Mouse (Mus musculus) brown adipose tissue, adult 24 weeks (tissue): Measurements from ENCODE around the gene Rnase12. TPM values are rescaled to one million over a fixed set of nuclear protein-coding genes. Genes with fewer than 3 reads are reported as not detected.

ENCODE experiments used
- H3K27ac ChIP-seq: fragments of 200-500 bp; replicated peaks from 2 replicates; pipeline ENCODE4 v1.5.1; 2012; ENCODE audit warnings: low read depth, mild to moderate bottlenecking, low read length
- H3K4me1 ChIP-seq: fragments of 200-500 bp; 2 replicates; pipeline ENCODE4 v1.6.1; 2012; ENCODE audit warnings: low read length, mixed read lengths; ENCODE audit not compliant: control insufficient read depth, insufficient read depth, insufficient read length
- H3K4me3 ChIP-seq: fragments of 200-500 bp; 2 replicates; pipeline ENCODE4 v1.5.1; 2012; ENCODE audit warnings: low read depth, mild to moderate bottlenecking, low read length, moderate library complexity; ENCODE audit not compliant: insufficient read depth
- polyA plus RNA-seq: library from polyadenylated mRNA; stranded (reverse); fragments of >200 nt; gene quantifications from 2 replicates; pipeline ENCODE4 v1.2.4, GENCODE M21; 2012; ENCODE audit not compliant: missing spikeins, insufficient read depth, insufficient read length

Rnase12 gene
- polyA plus RNA-seq, 1 experiment = not detected

DNA sequence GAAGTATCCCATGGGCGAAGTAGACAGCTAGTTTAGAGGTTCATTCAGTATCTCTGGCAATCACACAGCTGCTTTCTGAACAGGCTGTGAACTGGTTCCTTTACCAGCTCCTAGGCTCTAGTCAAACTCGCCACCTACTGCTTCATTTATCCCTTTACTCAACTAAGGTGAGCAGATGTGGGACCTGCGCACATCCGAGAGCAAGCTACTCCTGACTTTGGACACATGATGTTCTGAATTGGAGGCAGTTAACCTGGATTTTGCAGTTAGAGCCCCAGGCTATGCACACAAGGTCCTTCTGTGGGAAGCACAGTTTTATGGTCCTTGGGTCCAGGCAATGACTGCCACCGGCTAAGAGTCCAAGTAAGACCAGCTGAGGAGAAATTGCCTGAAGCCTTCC is 3.3 kb upstream of the Rnase12 start:
- H3K4me3 ChIP-seq = no peak overlapping the region
- H3K27ac ChIP-seq = no peak overlapping the region
- H3K4me1 ChIP-seq = no peaks in the 10 kb centered on the region

DNA sequence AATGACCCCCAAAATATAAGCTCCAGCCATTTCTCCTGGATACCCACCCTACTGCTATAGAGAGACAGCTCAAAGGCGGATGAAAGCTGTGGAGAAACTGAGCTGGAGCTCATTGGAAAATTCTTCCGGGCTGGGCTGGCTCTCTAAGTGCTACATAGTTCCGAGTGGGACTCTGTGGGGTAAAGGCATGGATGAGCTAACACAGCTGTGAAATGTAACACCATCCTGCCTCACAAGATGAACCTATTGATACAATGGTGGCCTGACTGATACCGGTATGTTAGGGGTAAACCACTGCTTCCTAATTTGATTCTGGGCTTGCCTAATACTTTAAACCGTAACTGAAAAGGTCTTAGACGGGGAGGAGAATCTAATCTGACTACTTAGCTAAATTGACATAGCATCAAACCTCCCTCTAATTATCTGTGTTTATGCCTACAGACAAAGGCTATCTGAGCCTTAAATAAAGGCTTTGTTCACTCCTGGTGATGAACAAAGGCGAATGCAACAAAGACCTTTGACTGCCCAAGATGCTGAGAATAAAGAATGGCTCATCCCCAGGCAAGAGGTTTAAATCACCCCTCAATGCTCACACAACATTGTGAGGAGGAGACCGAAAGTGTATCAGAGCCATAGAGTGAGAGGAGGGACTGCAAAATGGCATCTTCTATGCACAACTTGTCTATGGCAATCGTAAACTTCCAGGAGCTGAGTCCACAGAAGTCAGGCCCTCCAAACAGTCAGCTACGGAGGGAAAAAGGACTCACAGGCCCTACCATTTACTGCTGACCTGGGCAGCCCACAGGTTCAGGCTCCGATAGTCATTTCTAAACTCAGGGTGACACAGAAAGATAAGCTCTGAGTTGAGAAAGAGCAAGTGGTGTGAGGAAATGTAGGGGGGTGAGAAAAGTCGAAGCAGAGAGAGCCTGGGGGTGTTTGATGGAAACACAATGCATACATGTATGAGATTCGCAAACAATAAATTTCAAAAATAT is 2.9 kb downstream of the Rnase12 start:
- Histone ChIP-seq H3K27ac (no peak overlapping the region), H3K4me3 (no peak overlapping the region), H3K4me1 (no peaks in the 10 kb centered on the region)

DNA sequence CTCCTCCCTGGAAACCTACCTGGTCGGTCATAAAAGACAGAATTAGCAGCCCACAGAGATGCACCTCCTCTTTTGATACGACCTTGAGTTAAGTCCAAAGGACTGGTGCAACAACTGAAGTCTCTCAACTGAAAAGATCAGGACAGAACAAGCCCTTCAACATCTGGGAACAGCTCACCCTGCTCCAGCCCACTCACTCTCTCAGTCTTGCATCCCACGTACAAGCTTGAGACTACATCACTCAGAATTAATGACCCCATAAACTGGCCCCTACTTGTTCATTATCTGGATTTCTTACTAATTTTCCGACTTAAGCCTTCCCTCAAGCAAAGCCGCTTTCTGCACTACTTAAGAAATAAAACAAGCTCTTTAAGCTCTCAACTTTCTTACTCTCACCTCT is 4.3 kb downstream of the Rnase12 start:
- no peaks in the 10 kb centered on the region for H3K4me1 ChIP-seq
- H3K27ac ChIP-seq = no peak overlapping the region
- H3K4me3 ChIP-seq = no peak overlapping the region

DNA sequence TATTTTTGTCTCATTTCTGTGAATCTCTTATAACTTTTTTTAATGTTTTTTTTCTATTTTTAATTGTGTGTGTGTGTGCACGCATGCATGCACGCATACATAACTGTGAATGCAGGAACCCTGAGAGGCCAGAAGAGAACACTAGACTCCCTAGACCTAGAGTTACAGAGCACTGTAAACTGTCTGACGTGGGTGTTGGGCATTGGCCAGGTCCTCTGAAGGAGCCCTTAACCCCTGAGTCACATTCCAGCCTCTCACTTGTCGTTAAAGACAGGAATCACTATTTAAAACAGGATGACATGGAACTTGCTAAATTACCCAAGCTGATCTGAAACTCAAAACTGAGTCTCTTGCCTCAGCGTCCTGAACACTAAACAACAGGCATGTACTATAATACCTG is 5.5 kb downstream of the Rnase12 start:
- H3K4me3 ChIP-seq = no peak overlapping the region
- H3K4me1 ChIP-seq = no peaks in the 10 kb centered on the region
- H3K27ac ChIP-seq = no peak overlapping the region

DNA sequence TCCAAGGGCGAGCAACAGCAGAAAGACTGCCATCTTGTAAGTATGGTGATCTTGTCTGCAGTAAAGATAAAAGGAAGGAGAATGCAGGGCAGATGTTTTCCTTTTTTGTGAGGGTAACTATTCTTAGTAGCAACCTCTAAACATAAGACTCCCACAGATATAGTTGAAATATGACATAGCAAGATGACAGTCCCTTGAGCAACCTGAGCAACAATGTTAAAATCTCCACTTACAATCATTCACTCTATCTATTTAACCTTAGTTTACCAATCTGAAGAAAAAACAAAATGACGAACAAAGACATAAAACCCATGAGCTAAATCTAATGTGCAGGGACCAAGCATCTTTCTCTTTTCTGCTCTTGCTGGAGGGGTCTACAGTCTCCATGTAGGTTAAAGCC is 7.4 kb downstream of the Rnase12 start, which contains the start of gene Rnase11:
Gene Rnase11 (minus strand): TSS at position 101 of the 400 bp plus-strand sequence.
- Histone ChIP-seq H3K4me1 (no peaks in the 10 kb centered on the region), H3K27ac (no peak within 1 kb of the TSS), H3K4me3 (no peak within 1 kb of the TSS)

DNA sequence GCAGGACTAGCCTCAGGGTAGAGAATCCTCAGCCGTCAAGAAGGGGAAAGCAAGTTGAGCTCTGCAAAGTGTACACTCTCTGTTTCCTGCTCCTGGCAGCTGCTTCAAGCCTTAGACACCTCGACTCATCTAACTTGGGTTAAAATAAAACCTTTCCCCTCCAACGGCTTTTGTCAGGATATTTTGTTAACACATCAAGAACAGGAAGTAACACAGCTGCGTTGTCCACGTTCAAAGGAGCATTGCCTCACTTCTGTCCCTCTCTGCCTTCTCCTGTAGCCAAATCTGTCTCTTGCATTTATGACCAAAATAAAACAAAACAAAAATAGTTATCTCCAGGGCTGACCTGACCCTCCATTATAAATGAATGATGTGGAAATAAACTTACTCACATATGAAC is 9.6 kb downstream of the Rnase12 start:
- Histone ChIP-seq H3K4me3 (no peak overlapping the region), H3K4me1 (no peaks in the 10 kb centered on the region), H3K27ac (no peak overlapping the region)

DNA sequence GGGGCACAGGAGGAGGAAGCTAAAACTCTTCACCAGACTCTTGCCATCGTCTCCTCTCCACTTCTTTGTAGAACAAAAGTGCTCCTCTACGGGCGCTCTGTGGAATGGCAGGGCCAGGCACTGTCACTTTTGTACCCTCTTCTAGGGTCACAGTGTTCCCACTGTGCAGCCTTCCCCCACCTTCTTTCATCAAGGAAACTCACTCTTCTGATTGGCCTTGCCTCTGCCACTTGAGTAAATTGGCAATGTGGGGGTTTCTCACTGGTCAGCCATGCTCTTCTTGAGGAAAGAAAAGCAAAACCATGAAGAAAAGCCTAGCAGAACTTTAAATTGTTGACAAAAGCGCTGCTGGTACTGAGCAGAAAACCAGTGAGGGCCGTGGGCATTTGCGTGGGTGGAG is 15.7 kb downstream of the Rnase12 start, which contains the start of gene Rnase9:
Gene Rnase9 (minus strand): TSS at position 101 of the 400 bp plus-strand sequence.
- Histone ChIP-seq H3K4me1 (no peaks in the 10 kb centered on the region), H3K27ac (no peak within 1 kb of the TSS), H3K4me3 (no peak within 1 kb of the TSS)

DNA sequence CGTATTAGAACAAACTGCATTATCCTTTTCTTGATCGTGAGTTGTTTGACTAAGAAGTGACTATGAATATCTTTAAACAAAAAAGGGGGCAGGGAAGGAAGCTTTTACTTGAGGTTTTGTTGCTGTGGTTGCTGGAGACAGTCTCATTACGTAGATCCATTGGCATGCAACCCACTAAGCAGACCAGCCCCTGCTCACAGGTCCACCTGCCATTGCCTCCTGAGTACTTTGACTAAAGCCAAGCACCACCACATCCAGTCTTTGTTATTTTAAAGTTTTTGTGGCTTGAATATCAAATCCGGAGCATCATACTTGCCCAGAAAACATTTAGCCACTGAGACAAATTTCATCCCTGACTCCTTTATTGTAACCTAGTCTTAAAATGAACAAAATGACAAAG is 21.2 kb downstream of the Rnase12 start:
- Histone ChIP-seq H3K4me1 (no peaks in the 10 kb centered on the region), H3K4me3 (no peak overlapping the region), H3K27ac (no peak overlapping the region)

DNA sequence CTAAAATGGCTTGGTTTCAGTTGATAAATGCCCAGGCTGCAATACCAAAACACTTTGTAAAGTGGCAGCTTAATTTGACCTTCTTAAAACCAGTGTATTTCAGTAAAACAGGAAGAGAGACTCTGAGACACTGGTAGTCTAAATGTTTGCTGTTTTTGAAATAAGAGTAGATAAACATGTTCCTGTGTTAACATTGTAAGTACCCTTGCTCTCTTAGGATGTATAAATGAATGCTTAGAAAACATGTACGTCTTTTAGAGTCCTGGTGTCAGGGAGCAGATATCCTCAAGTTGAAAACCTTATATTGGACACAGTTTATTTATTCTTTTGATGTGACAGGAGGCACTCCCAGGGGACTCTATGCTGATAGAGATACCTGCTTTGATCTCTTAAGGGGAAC is 22.3 kb downstream of the Rnase12 start:
- Histone ChIP-seq H3K27ac (no peak overlapping the region), H3K4me3 (no peak overlapping the region), H3K4me1 (no peaks in the 10 kb centered on the region)

DNA sequence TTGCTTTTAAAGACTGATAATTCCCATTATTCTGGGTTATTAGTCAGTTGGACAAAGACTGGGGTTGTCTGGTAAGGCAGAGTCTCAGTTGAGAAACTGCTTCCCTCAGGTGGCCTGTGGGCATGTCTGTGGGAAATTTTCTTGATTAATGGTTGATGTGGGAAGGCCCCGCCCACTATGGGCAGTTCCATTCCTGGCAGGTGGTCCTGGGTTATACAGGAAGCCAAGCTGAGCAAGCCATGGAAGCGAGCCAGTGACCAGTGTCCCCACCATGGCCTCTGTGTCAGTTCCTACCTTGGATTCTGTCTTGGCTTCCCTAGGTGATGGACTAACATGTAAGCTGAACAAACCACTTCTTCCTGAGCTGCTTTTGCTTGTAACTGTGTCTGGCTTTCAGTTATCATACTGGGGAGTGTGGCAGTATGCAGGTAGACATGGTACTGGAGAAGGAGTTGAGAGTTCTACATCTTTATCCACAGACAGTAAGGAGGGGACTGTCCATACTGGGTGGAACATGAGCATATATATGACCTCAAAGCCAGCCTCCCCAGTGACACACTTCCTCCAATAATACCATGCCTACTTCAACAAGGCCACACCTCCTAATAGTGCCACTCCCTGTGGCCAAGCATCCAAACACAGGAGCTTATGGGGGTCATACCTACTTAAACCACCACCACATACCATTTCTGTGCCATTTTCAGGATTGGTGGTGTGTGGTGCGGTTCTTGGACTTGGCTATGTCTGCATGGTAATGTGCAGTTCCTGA is 29.9 kb downstream of the Rnase12 start:
- Histone ChIP-seq H3K4me1 (no peaks in the 10 kb centered on the region), H3K4me3 (no peak overlapping the region), H3K27ac (no peak overlapping the region)

DNA sequence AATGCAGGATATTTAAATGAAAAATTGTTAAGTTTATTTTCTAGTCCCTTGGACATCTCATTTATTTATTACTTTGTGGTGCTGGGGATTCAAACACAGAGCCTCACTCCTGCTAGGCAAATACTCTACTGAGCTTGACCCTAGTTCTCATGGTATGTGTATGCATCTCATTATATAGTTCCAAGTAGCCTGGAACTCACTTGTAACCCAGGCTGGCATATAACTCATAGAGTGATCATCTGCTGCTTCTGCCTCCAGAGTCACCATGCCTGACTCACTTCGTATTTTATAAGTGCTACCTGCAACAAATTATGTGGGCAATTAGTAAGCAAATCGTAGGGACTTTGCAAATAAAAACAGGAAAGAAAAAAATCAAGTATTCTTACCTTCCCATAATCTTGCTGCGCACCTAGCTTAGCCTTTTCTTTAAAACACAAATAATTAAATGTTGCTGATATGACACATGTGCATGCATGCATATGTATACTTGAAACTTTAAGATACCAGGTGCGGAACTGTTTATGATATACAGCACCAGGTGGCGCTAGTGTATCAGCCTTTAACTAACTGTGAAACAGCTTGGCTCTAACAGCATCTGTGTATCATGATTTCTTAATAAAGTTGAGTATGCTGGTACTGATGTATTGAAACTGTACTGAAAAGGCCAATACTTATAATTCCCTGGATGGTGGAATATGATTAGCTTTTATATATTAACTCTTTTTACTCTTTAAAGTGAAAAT is 30.9 kb downstream of the Rnase12 start:
- Histone ChIP-seq H3K4me1 (no peaks in the 10 kb centered on the region), H3K27ac (no peak overlapping the region), H3K4me3 (no peak overlapping the region)

DNA sequence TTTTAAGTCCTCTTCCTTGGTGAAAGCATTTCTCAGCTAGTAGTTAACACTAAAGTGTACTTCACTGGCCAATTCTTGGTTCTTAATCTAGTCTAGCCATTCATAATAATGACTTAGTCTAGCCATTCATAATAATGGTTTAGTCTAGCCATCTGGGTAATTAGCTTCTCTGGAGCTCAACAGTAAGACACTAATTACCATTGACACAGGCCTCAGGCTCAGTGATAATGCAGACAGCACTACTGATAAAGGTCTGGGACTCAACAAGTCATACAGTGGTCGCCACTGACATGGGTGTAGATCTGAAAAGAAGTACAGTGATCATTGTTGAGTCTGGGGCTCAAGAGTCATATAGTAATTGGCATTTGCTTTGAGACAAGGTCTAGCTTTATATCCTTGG is 32.6 kb downstream of the Rnase12 start:
- H3K4me1 ChIP-seq = no peaks in the 10 kb centered on the region
- H3K27ac ChIP-seq = no peak overlapping the region
- no peak overlapping the region for H3K4me3 ChIP-seq

DNA sequence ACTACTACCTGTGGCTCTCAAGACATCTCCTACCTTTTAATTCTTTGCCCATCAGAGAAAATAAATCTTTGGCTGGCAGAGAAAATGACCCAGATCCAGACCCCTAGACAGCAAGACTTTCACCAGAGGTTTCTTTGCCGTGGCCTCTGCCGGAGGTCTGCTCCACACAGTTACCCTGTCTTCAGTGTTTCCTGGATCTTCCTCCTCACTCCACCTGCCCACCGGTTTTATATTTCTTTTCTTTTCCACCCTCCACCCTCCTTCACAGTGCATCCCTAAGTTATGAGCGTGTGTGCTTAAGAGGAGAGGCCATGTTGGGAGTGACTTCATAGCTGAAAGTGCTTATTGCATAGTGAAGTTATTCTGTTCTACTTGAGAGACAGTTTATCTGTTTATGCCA is 34.0 kb downstream of the Rnase12 start:
- Histone ChIP-seq H3K27ac (no peak overlapping the region), H3K4me3 (no peak overlapping the region), H3K4me1 (no peaks in the 10 kb centered on the region)

DNA sequence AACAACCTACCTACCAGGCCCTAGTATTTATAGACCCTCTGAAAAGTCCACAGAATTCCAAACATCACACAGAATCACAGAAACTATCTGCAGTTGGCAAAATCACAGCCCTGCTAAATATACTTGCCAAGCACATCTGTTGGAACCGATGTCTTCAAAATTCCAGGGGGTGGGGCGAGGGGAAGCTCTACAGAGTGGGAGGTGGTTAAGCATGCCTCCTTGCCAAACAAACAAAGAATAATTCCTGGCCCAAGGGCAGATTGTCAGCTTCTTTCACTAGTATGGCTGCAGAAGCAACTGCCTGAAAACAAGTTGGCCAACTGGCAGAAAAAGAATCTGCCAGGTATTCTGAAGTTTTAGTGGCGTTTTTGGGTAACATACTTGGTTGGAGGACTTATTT is 40.2 kb downstream of the Rnase12 start:
- H3K27ac ChIP-seq = no peak overlapping the region
- no peaks in the 10 kb centered on the region for H3K4me1 ChIP-seq
- H3K4me3 ChIP-seq = no peak overlapping the region

DNA sequence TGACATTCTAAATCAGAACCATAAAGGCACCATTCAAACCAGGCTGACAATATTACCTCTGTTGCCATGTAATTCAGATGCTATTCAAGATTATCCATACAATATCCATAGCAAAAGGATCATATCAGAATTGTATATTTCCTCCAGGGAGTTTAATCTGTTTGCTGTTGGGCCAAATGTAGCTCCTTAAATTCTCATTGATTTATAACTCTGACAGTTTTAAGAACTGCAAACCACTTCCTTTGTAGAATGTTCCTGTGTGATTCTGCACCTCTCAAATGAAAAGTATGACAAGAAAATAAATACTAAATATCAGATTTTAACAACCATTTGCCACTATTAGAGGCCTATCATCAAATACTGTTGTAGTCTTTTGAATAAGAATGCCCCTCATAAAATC is 41.7 kb downstream of the Rnase12 start:
- Histone ChIP-seq H3K4me1 (no peaks in the 10 kb centered on the region), H3K27ac (no peak overlapping the region), H3K4me3 (no peak overlapping the region)
